Mouse (Mus musculus): ENCODE results near the gene Gm27021.

The Gm27021 gene

GRCm38 (mm10) chr8:120595963-120596362 lies 71.9 kb downstream of the Gm27021 start:
- DNase-seq = peak; percentile 64 to 80

GRCm38 (mm10) chr8:120594571-120594970 lies 73.3 kb downstream of the Gm27021 start:
- no peak for DNase-seq

GRCm38 (mm10) chr8:120591587-120592292 lies 76.1 kb downstream of the Gm27021 start:
- no peak for DNase-seq

- DNase-seq = peak; percentile 62 to 74
These were observed 78.0 kb downstream of the Gm27021 start for GRCm38 (mm10) chr8:120589921-120590320.

- peak; percentile 99 to 100 for DNase-seq
These were observed 78.7 kb downstream of the Gm27021 start, which contains the start of gene Gins2 for GRCm38 (mm10) chr8:120588908-120589771. TSS of gene Gins2 (minus strand) at chr8:120589304.

- no peak for DNase-seq
These were observed 82.4 kb downstream of the Gm27021 start for GRCm38 (mm10) chr8:120585521-120585920.

- DNase-seq = no peak
These were observed 86.1 kb downstream of the Gm27021 start for GRCm38 (mm10) chr8:120581811-120582210.

GRCm38 (mm10) chr8:120581329-120581728 lies 86.5 kb downstream of the Gm27021 start:
- DNase-seq = no peak

- DNase-seq = no peak
These were observed 87.4 kb downstream of the Gm27021 start for GRCm38 (mm10) chr8:120580336-120581000.

- no peak for DNase-seq
These were observed 90.1 kb downstream of the Gm27021 start for GRCm38 (mm10) chr8:120577821-120578220.

GRCm38 (mm10) chr8:120575801-120576200 lies 92.1 kb downstream of the Gm27021 start:
- DNase-seq = peak; percentile 81 to 90

- peak in 1 of 2 experiments; percentile 40 for DNase-seq
These were observed 92.9 kb downstream of the Gm27021 start for GRCm38 (mm10) chr8:120574941-120575340.

- no peak for DNase-seq
These were observed 94.0 kb downstream of the Gm27021 start for GRCm38 (mm10) chr8:120573866-120574265.

GRCm38 (mm10) chr8:120572534-120572933 lies 95.3 kb downstream of the Gm27021 start:
- no peak for DNase-seq

GRCm38 (mm10) chr8:120571561-120571960 lies 96.3 kb downstream of the Gm27021 start:
- no peak for DNase-seq

- peak; percentile 73 to 76 for DNase-seq
These were observed 97.8 kb downstream of the Gm27021 start for GRCm38 (mm10) chr8:120569939-120570715.

- DNase-seq = no peak
These were observed 98.8 kb downstream of the Gm27021 start for GRCm38 (mm10) chr8:120569123-120569522.

- no peak for DNase-seq
These were observed 99.6 kb downstream of the Gm27021 start for GRCm38 (mm10) chr8:120568164-120568798.

- no peak for DNase-seq
These were observed 100.1 kb downstream of the Gm27021 start for GRCm38 (mm10) chr8:120567731-120568130.

- DNase-seq = no peak
These were observed 101.2 kb downstream of the Gm27021 start for GRCm38 (mm10) chr8:120566681-120567080.

GRCm38 (mm10) chr8:120565151-120565711 lies 102.6 kb downstream of the Gm27021 start:
- no peak for DNase-seq

Measured in kidney, postnatal 25 days (tissue).